Mouse (Mus musculus) heart, postnatal 0 days (tissue): Measurements from ENCODE around the gene Rnf166.

Source experiments
- CTCF ChIP-seq: IDR thresholded peaks from 2 replicates; pipeline ENCODE4 v1.5.1; 2016; ENCODE audit warnings: antibody characterized with exemption, control low read depth, low read depth
- EP300 ChIP-seq: IDR thresholded peaks from 2 replicates; pipeline ENCODE4 v1.6.1; 2016; ENCODE audit warnings: antibody characterized with exemption, low read depth

DNA sequence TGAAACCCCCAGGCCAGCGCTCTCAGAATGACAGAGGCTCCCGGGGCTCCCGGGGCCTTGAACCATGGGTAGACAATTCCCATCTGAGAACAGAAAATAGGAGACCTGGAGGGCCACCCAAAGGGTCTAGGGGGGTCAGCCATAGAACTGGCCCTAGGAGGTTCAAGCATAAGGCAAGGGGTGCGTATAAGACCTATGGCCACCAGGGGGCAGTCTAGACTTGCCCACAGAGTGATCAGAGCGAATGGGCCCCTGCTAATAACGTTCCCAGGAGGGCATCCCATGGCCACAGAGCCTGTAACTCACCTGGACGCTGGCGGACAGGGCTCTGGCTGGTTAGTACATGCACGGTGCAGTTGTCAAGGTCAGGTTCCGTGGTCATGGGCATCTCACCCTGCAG is 25.0 kb upstream of the Rnf166 start:
- no peak for TF ChIP-seq EP300
- peak; percentile 95 for TF ChIP-seq CTCF
